Mouse (Mus musculus): ENCODE measurements around the gene Mark2. TPM values are rescaled to one million over a fixed set of nuclear protein-coding genes. Genes with fewer than 3 reads are reported as not detected.

Mark2 gene
- total RNA-seq, 2 experiments from 2014 or later = 134 to 150 TPM

DNA sequence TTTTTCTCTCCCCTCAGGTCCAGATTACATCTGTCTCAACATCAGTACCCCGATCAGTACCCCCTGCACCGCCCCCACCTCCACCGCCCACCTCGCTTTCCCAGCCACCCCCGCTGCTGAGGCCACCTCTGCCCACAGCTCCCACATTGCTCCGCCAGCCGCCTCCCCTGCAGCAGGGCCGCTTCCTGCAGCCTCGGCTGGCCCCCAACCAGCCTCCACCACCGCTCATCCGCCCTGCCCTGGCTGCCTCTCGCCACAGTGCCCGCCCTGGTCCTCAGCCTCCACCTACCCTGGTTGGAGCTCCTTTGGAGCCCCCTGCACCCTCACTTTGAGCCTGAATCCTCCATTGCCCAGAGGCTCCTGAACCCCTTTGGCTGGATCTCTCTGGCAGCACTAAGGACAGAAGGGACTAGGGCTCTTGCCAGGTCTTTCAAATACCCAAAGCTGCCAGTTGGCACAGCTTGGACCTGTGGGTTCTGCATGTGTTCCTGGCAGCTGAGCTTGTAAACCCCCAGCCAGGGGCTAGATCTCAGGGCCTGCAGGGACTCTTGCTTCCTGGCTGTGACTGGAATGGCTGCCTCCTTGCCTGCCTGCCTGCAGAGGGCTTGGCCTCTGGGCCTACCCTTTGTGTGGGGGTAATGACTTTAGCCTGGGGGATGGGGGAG is 67.2 kb downstream of the Mark2 start:
- peak in 1 of 2 experiments; percentile 56 for DNase-seq (ENCODE audit: low spot score in 2 of 2)
- intact Hi-C loops (cut with DNase I) = no loop called here

DNA sequence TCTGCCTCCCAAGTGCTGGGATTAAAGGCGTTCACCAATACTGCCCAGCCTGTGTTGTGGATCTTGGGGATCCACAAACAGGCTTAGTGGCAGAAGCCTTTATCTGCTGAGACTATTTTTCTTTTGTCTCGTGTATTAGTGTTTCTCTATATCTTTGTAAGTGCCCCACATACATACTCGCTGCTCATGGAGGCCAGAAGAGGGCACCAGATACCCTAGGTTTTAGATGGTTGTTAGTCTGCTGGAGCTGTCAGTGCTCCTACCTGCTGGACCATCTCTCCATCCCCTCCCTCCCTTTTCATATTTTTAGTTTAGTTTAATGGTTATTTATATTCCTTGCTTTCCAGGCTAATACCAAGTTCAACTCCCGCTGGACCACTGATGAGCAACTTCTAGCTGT is 68.2 kb downstream of the Mark2 start:
- no peak for DNase-seq (ENCODE audit: low spot score in 2 of 2)
- intact Hi-C loops (cut with DNase I) = no loop called here

DNA sequence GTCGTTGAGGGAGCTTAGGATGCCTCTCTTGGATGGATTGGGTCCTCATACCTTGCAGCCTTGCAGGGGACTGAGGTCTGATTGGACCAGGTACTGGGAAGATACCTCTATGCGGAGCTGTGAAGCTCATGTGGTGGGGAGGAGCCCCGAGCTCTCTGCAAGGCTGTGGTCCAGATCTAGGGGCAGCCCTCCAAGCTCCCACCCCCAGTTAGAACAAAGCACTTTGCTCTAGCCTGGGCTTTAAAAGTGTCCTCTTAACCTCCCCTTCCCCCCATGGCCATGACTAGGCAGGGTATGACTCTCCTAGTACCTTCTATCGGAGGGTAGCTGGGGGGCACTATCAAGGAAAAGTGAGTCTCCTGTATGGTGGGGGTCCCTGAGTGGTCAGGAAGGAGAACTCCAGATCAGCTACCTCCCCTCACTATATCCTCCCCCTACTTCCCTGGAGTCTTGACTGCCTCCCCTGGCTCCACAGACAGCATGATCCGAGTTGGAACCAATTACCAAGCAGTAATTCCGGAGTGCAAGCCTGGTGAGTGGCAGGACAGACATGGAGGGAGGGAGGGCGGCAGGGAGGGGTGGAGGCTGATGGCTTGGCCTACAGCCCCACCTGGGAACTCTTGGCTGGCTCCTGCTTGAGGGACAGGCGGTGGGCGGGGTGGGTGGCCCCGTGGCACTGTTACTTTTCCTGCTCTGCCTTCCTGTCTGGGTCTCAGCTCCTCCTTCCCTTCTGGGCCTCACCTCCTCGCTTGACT is 72.2 kb downstream of the Mark2 start:
- intact Hi-C loops (cut with DNase I) = loop anchor here (2.0 kb wide), 1 partner anchor 149 kb away; no protein-coding TSS in a partner anchor
- DNase-seq (ENCODE audit: low spot score in 2 of 2) = no peak

DNA sequence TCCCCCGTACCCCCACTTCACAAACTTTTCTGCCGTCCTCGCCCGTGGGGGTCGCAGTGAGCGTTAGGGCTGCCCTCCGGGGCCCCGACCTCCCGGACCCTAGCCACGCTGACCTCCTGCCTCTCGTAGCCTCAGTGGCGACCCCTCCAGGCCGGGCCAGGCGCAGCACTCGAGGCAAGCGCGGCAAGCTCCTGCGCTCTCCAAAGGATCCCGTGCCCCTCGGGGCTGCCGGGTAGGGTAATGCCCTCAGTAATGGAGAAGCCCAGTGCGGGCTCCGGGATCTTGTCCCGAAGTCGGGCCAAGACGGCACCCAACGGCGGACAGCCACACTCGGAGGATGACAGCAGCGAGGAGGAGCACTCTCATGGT is 73.0 kb downstream of the Mark2 start:
- intact Hi-C loops (cut with DNase I) = loop anchor here (1.0 to 2.0 kb wide), 2 partner anchors 73 to 150 kb away; partner anchors contain the start of gene Mark2
- DNase-seq (ENCODE audit: low spot score in 2 of 2) = peak in 1 of 2 experiments; percentile 63

DNA sequence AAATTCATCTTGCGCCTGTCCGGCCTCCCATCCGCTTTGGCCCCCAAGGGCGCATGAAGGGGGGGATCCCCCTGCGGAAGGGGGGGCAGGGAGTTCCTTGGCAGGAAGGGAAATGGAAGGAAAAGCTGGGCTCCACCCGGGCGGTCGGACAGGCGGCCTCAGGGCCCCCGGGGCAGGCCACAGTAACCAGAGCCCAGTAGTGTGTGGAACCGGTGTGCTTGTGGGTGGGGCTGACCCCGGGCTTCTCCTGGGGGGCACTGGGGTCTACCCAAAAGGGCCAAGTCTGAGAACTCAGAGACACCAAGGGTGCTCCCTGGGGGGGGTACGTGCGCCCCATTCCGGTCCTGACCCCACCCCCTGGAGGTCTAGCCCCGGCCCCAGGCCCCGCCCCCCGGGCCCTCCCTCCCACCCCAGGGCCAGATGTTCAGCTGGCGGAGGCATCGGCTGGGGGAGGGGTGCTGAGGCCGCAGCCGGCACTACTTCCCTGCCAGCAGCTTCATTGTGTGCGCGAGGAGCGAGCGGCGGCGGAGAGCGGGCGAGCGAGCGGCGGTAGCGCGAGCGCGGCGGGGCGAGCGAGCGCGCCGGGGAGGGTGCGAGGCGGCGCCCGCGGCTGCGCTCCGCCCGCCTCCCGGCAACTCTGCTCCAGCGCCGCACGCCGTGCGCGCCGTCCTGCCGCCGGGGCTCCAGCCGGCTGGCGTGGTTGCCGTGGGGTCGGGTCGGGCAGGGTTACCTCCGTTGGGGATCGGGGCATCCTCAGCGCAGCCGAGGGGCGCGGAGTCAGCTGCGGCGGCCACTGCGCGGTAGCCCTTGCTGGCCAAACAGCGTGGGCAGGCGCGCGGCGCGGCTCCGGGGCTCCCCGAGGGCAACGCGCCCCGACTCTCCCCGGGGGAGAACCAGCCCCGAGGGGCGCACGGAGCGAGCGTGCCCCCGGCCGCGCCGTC is 73.6 kb downstream of the Mark2 start:
- DNase-seq (ENCODE audit: low spot score in 2 of 2) = peak; percentile 72 to 73
- intact Hi-C loops (cut with DNase I) = loop anchor here (1.0 to 2.0 kb wide), 2 partner anchors 73 to 151 kb away; partner anchors contain the start of gene Mark2

DNA sequence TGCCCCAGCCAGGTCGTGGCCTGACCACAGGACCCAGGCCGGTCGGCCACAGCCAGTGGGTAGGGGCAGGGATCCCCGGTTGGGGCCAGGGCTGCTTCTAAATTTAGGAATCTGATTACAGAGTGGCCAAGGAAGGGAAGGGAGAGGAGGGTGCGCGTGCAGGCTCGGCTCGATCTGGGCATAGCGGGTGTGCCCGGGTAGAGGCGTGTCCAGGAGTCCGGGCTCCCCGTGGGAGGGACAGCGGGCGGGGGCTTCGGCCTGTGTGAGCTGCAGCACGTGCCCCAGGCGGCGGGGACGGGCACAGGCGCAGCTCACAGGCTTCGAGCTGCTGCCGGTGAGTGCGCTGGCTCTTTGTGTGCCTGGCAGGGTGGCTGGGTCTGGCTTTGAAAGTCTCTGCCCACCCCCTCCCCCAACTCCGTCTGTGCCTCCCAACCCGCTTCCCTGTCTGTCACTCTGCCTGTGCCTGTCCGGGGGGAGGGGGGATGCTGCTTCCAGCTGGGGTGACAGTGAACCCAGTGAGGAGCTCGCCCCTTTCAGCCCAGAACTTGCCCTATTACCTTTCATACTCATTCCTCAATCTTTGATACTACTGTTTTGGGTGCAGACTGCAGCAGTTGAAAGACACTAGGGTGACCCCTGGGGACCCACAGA is 74.4 kb downstream of the Mark2 start, which contains the start of gene Rcor2:
Gene Rcor2 (plus strand): TSS at position 235 of the 651 bp plus-strand sequence.
- peak in 1 of 2 experiments; percentile 58 for DNase-seq (ENCODE audit: low spot score in 2 of 2)

DNA sequence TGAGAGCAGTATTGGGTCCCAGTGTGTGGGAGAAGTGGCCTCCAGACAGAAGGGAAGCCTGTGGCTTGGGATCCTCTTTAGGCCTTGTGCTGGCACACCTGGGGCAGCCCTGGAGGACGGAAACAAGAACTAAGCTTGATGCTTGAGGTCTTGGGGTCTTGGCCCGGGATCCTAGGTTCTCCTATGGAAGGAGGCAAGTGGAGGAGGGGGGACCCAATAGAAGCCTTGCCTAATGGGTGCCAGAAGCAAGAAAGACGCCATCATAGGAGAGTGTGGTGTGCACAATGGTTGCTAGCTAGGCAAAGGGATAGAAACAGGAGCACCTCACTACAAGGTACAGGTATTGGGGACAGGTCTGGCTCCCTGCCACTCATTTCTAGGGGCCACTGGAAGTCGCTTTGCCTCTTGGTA is 75.2 kb downstream of the Mark2 start:
- no peak for DNase-seq (ENCODE audit: low spot score in 2 of 2)
- intact Hi-C loops (cut with DNase I) = no loop called here

More for the DNA sequence above, 74.4 kb downstream of the Mark2 start, which contains the start of gene Rcor2:
- intact Hi-C loops (cut with DNase I) = no loop called here

DNA sequence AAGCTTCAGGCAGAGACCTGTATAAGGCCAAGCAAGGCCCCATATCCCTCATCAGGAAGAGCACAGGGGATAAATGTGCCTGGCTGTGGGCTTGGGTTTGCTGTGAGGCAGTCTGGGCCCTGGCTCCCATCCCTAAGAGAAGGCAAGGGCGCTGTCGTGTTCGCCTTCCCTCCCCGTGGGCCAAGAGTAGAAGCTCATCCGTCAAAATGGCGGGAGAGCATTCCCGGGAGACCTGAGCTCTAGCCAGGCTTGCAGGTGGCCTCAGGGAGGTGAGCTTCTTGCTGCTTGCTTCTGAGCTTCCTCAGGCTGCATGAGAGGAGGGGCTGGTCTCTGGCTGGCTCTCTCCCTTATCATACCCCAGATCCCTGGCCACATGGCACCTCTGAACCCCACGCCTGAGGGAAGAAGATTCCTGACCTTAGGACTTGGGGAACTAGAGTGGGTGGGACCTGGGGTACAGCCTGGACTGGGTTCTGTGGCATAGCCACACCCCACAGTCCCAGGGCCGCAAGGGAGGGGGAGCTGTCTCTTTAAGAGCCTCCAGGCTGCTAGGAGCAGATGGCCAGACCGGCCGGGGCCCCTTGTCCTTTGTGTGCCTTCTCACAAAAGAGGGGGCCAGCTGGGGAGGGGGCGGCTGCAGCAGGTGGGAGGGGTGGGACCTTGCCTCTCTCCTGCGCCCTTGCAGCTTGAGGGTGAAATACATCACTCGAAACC is 76.0 kb downstream of the Mark2 start:
- intact Hi-C loops (cut with DNase I) = no loop called here
- DNase-seq (ENCODE audit: low spot score in 2 of 2) = no peak

DNA sequence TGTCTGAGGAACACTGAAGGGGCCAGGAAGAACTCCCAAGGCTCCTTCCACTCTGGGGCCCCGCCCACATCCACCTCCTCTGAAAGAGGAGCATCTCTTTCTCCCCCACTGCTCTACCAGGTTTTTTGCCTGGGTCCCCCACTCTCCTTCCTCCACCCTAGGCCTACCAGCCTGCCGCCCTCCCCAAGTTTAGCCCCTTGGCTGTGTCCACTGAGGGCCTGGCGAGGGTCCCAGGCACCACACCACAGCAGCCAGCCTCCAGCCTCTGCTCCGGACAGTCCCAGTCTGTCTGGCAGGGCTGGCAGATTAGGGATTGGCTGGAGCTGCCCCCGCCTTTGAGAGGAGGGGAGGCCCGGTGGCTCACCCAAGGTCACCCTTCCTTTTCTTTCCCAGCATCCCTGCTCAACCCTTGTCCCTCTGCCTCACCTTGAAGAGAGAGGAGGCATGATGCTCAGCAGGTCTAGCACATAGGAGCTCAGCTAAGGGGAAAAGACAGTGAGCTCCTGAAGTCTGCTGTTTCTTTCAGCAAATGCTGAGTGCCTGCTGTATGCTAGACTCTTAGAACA is 76.8 kb downstream of the Mark2 start:
- DNase-seq (ENCODE audit: low spot score in 2 of 2) = no peak
- intact Hi-C loops (cut with DNase I) = no loop called here

DNA sequence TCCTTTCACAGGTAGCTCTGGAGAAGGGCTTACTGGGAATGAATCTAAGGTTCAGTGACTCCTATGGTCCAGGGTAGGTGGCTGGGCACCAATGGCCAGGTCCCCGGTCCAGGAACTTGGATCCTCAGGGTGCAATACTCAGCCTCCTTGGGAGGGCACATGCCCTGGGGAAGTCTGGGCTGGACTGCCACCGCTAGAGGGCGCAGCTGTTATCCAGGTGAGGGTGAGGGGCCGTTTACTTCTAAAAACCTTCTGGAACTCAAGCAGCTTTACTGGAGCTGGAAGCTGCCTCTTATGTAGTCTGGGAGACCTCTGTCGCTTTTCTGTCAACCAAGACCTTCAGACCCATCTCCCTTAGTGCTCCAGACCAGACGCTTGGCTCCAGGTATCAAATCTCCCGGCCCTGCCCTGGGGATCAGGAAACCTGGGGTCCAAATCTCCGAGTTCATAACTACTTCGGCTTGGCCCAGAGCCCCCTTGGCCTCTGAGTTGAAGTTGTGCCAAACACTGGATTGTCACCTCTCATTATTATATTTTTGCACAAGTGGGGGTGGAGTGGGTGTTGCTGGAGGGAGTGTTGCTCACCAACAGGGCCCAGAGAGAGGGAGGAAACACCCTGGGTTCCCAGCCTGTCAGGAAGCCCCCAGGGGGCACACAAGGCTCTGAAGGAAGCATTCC is 77.4 kb downstream of the Mark2 start:
- intact Hi-C loops (cut with DNase I) = no loop called here
- peak; percentile 68 to 77 for DNase-seq (ENCODE audit: low spot score in 2 of 2)

DNA sequence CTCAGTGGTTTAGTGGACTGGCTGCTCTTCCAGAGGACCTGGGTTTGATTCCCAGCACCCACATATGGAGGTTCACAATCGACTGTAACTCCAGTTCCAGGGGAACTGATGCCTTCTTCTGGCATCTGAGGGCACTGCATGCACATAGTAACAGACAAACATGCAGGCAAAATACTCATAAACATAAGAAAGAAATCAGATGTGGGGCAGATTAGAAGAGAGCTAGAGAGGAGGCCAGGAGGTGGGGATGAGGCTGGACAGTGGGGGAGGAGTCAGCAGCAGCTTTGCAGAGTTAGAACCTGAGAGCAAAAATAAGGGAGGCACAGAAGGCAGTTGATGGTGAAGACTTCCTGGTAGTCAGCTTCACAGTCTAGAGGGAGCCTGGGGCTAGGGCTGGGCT is 79.1 kb downstream of the Mark2 start:
- intact Hi-C loops (cut with DNase I) = no loop called here
- no peak for DNase-seq (ENCODE audit: low spot score in 2 of 2)

DNA sequence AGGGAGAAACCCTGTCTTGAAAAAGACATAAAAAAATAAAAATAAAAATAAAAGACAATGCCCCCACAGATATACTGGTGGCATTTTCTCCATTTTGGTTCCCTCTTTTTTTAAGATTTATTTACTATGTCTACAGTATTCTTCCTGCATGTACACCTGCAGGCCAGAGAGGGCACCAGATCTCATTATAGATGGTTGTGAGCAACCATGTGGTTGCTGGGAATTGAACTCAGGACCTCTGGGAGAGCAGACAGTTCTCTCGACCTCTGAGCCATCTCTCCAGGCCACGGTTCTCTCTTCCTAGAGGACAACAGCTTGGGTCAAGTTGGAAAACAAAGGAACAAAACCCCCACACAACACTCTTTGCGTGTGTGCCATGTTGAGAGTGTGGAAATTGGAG is 79.7 kb downstream of the Mark2 start:
- no peak for DNase-seq (ENCODE audit: low spot score in 2 of 2)
- intact Hi-C loops (cut with DNase I) = no loop called here

DNA sequence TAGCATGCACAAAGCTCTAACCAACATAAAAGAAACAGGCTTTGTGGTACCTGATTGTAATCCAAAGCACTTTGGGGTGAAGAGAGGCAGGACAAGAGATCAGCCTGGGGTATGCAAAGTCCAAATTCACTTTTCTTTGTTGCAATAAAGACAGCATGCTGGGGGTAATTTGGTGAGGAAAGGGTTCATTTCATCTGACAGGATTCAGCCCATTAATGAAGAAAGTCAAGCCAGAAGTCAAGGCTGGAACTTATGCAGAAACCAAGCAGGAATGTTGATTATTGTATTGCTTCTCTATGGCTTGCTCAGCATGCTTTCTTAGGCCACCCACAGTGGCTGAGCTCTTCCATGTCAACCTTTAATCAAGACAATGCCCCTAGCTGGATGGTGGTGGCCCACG is 80.2 kb downstream of the Mark2 start:
- intact Hi-C loops (cut with DNase I) = no loop called here

DNA sequence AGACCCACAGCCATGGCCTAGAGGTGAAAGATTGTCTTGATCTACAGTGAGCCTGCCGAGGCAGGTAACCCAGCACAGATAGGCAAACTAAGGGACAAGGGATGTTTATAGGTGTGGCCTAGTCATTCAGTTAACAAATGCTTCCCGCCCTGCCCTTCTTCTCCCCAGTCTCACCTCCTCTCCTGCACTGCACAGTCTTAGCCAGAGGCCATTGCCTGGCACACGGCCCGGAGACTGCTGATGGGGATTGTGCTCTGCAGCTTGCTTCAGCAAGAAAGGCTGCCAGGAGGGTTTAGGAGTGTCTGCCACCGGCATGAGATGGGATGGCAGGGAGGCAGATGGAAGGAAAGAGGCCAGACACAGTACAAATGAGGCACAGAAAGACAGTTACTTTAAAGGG is 83.8 kb downstream of the Mark2 start:
- DNase-seq (ENCODE audit: low spot score in 2 of 2) = no peak
- intact Hi-C loops (cut with DNase I) = no loop called here

More for the DNA sequence above, 80.2 kb downstream of the Mark2 start:
- no peak for DNase-seq (ENCODE audit: low spot score in 2 of 2)

DNA sequence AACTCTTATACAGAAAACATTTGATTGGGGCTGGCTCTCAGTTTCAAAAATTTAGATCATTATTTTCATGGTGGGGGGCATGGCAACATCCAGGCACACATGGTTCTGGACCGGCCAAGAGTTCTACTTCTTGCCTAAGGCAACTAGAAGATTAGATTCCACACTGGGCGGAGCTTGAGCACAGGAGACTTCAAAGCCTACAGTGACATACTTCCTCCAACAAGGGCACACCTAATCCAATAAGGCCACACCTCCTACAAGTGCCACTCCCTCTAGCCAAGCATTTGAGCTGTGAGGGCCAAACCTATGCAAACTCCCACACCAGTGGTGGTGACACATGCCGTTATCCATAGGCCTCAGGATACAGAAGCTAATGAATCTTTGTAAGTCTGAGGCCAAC is 95.6 kb downstream of the Mark2 start:
- intact Hi-C loops (cut with DNase I) = no loop called here
- DNase-seq (ENCODE audit: low spot score in 2 of 2) = no peak

DNA sequence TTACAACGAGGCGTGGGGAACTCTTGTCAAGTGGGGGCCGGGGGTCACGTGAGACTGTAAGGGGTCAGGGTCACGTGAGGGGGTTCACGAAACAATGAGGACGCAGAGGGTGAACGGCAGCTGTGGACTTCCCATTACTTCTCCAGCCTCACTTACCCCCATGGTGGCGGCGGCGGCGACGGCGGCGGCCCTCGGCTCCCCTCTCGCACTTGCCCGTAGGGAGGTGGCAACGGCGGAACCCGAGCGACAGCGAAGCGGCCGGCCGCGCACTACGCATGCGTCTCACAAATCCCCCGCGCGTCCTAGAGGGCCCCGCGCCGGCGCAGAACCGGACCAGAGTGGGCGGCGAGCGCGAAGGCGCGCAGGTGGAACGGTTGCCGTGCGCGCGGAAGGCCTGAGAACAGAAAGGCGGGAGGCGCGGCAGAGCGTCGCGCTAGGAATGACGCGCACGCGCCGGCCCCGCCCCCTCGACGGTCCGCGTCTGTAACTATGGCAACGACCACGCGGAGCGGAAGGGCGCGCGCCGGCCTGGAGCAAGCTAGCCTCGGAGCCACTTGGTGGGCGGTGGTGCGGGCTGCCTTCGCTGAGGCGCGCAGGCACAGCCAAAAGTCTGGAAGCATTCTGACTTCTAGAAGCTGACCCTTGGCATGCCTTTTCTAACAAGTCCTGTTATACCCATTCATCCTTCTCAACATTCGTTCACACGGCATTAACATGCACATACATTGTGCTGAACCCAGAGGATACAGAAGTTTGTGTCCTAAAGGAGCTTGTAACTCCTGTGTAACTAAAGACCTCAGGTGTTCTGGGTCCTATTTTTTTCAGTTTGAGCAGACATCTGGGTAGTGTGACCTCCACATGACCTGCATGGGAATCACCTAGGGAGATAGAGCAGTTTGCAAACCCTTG is 100.6 kb downstream of the Mark2 start, which contains the start of gene Naa40:
Gene Naa40 (minus strand): TSS at position 402 of the 909 bp plus-strand sequence.
- intact Hi-C loops (cut with DNase I) = loop anchor here (2.0 kb wide), 1 partner anchor 176 kb away; the partner anchor contains the start of gene 2700081O15Rik
- peak; percentile 93 to 96 for DNase-seq (ENCODE audit: low spot score in 2 of 2)

DNA sequence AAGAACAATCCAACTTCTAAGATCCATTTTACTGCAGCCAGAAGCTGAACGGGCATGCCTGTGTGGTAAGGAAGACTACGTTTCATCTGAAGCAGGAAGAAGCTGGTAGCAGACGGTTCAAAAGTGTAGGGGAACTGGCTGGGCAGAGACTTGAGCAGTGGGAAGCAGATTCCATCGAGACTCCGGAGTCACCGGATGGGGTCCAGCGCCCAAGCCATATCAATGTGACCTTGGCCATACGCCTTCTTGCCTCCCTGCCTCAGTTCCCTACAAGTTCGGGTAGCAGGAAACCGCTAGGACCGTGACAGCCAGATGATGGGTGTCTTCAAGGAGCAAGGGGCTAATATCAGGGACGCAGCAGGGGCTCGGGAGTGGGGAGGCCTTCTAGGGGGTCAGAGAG is 101.4 kb downstream of the Mark2 start:
- DNase-seq (ENCODE audit: low spot score in 2 of 2) = no peak
- intact Hi-C loops (cut with DNase I) = loop anchor here (2.0 kb wide), 1 partner anchor 177 kb away; the partner anchor contains the start of gene 2700081O15Rik
